Mouse (Mus musculus): Measurements from ENCODE around the gene Fosl2. TPM values are rescaled to one million over a fixed set of nuclear protein-coding genes. Genes with fewer than 3 reads are reported as not detected.
A peak's percentile ranks its signal among the peaks of the same experiment; 100 is the strongest.

The Fosl2 gene
- polyA plus RNA-seq (2014; fragmentation: Nextera tagmentation; extraction: Ambion mirVana), result 7.7 and 10.8 TPM in 2 replicates

GRCm38 (mm10) chr5:32135336-32136206 is at the start of gene Fosl2:
Gene Fosl2, plus strand, starts transcription at chr5:32135801.
- 1% methylated on average over 35 of the region's 85 CpGs for WGBS
- Histone ChIP-seq H3K36me3 (ENCODE audit: control insufficient read depth, insufficient read depth, low read length) (no peaks in the 10 kb centered on the region), H3K4me1 (ENCODE audit: control insufficient read depth, insufficient read depth, low read length) (peaks cover 11% of the 10 kb centered on the region), H3K27me3 (replicated peaks; ENCODE audit: control insufficient read depth, insufficient read depth, low read length) (no peaks in the 10 kb centered on the region), H3K4me3 (ENCODE audit: low read depth, low read length) (peak within 1 kb of the TSS; percentile 62), H3K4me2 (ENCODE audit: low read depth, low read length) (peak within 1 kb of the TSS; percentile 70), H3K9ac (ENCODE audit: low read depth, low read length) (peak within 1 kb of the TSS; percentile 83), H3K27ac (replicated peaks; ENCODE audit: low read depth, low read length) (peak within 1 kb of the TSS; percentile 98), H3K9me3 (ENCODE audit: control insufficient read depth, low read length) (no peaks in the 10 kb centered on the region)
- peak; percentile 98 for DNase-seq (ENCODE audit: low spot score)
- ATAC-seq (ENCODE audit: low read depth), result peak; percentile 91

GRCm38 (mm10) chr5:32085971-32086370 is 49.6 kb upstream of the Fosl2 start:
- H3K4me3 ChIP-seq (ENCODE audit: low read depth, low read length), result no peak overlapping the region
- ATAC-seq (ENCODE audit: low read depth), result no peak
- H3K27me3 ChIP-seq (replicated peaks; ENCODE audit: control insufficient read depth, insufficient read depth, low read length), result no peaks in the 10 kb centered on the region
- H3K27ac ChIP-seq (replicated peaks; ENCODE audit: low read depth, low read length), result no peak overlapping the region
- no peak overlapping the region for H3K9ac ChIP-seq (ENCODE audit: low read depth, low read length)
- whole genome bisulfite sequencing, result 63% methylated on average over 2 of the region's 2 CpGs
- no peaks in the 10 kb centered on the region for H3K36me3 ChIP-seq (ENCODE audit: control insufficient read depth, insufficient read depth, low read length)
- no peaks in the 10 kb centered on the region for H3K9me3 ChIP-seq (ENCODE audit: control insufficient read depth, low read length)
- peaks cover 26% of the 10 kb centered on the region for H3K4me1 ChIP-seq (ENCODE audit: control insufficient read depth, insufficient read depth, low read length)
- no peak overlapping the region for H3K4me2 ChIP-seq (ENCODE audit: low read depth, low read length)
- no peak for DNase-seq (ENCODE audit: low spot score)

- no peaks in the 10 kb centered on the region for H3K27me3 ChIP-seq (replicated peaks; ENCODE audit: control insufficient read depth, insufficient read depth, low read length)
- ATAC-seq (ENCODE audit: low read depth), result no peak
- H3K4me1 ChIP-seq (ENCODE audit: control insufficient read depth, insufficient read depth, low read length), result peaks cover 21% of the 10 kb centered on the region
- DNase-seq (ENCODE audit: low spot score), result no peak
- H3K9ac ChIP-seq (ENCODE audit: low read depth, low read length), result no peak overlapping the region
- H3K27ac ChIP-seq (replicated peaks; ENCODE audit: low read depth, low read length), result no peak overlapping the region
- H3K4me2 ChIP-seq (ENCODE audit: low read depth, low read length), result no peak overlapping the region
- no peaks in the 10 kb centered on the region for H3K36me3 ChIP-seq (ENCODE audit: control insufficient read depth, insufficient read depth, low read length)
- H3K4me3 ChIP-seq (ENCODE audit: low read depth, low read length), result no peak overlapping the region
- H3K9me3 ChIP-seq (ENCODE audit: control insufficient read depth, low read length), result no peaks in the 10 kb centered on the region
- 84% methylated on average over 6 of the region's 6 CpGs for WGBS
Observed at GRCm38 (mm10) chr5:32086526-32087090, 49.0 kb upstream of the Fosl2 start.

GRCm38 (mm10) chr5:32089481-32089880 is 46.1 kb upstream of the Fosl2 start:
- ATAC-seq (ENCODE audit: low read depth) (no peak), DNase-seq (ENCODE audit: low spot score) (peak; percentile 23)
- no peak overlapping the region for H3K4me2 ChIP-seq (ENCODE audit: low read depth, low read length)
- peaks cover 9% of the 10 kb centered on the region for H3K4me1 ChIP-seq (ENCODE audit: control insufficient read depth, insufficient read depth, low read length)
- H3K27me3 ChIP-seq (replicated peaks; ENCODE audit: control insufficient read depth, insufficient read depth, low read length), result no peaks in the 10 kb centered on the region
- no peak overlapping the region for H3K9ac ChIP-seq (ENCODE audit: low read depth, low read length)
- H3K9me3 ChIP-seq (ENCODE audit: control insufficient read depth, low read length), result no peaks in the 10 kb centered on the region
- no peaks in the 10 kb centered on the region for H3K36me3 ChIP-seq (ENCODE audit: control insufficient read depth, insufficient read depth, low read length)
- whole genome bisulfite sequencing, result 37% methylated on average over 5 of the region's 5 CpGs
- peak overlapping the region; percentile 4 for H3K27ac ChIP-seq (replicated peaks; ENCODE audit: low read depth, low read length)
- no peak overlapping the region for H3K4me3 ChIP-seq (ENCODE audit: low read depth, low read length)

GRCm38 (mm10) chr5:32092281-32092680 is 43.3 kb upstream of the Fosl2 start:
- H3K4me3 ChIP-seq (ENCODE audit: low read depth, low read length), result no peak overlapping the region
- no peaks in the 10 kb centered on the region for H3K4me1 ChIP-seq (ENCODE audit: control insufficient read depth, insufficient read depth, low read length)
- no peak overlapping the region for H3K4me2 ChIP-seq (ENCODE audit: low read depth, low read length)
- no peaks in the 10 kb centered on the region for H3K9me3 ChIP-seq (ENCODE audit: control insufficient read depth, low read length)
- H3K9ac ChIP-seq (ENCODE audit: low read depth, low read length), result no peak overlapping the region
- no peak for ATAC-seq (ENCODE audit: low read depth)
- no peak for DNase-seq (ENCODE audit: low spot score)
- H3K36me3 ChIP-seq (ENCODE audit: control insufficient read depth, insufficient read depth, low read length), result no peaks in the 10 kb centered on the region
- H3K27ac ChIP-seq (replicated peaks; ENCODE audit: low read depth, low read length), result no peak overlapping the region
- no peaks in the 10 kb centered on the region for H3K27me3 ChIP-seq (replicated peaks; ENCODE audit: control insufficient read depth, insufficient read depth, low read length)

- Histone ChIP-seq H3K9me3 (ENCODE audit: control insufficient read depth, low read length) (no peaks in the 10 kb centered on the region), H3K9ac (ENCODE audit: low read depth, low read length) (no peak overlapping the region), H3K36me3 (ENCODE audit: control insufficient read depth, insufficient read depth, low read length) (no peaks in the 10 kb centered on the region), H3K27ac (replicated peaks; ENCODE audit: low read depth, low read length) (no peak overlapping the region), H3K4me3 (ENCODE audit: low read depth, low read length) (no peak overlapping the region), H3K27me3 (replicated peaks; ENCODE audit: control insufficient read depth, insufficient read depth, low read length) (no peaks in the 10 kb centered on the region), H3K4me1 (ENCODE audit: control insufficient read depth, insufficient read depth, low read length) (peaks cover 26% of the 10 kb centered on the region), H3K4me2 (ENCODE audit: low read depth, low read length) (no peak overlapping the region)
- ATAC-seq (ENCODE audit: low read depth) (no peak), DNase-seq (ENCODE audit: low spot score) (no peak)
- 72% methylated on average over 3 of the region's 3 CpGs for WGBS
Observed at GRCm38 (mm10) chr5:32098691-32099090, 36.9 kb upstream of the Fosl2 start.

- 10% methylated on average over 5 of the region's 5 CpGs for WGBS
- peak; percentile 86 for ATAC-seq (ENCODE audit: low read depth)
- Histone ChIP-seq H3K4me2 (ENCODE audit: low read depth, low read length) (no peak overlapping the region), H3K9ac (ENCODE audit: low read depth, low read length) (no peak overlapping the region), H3K4me3 (ENCODE audit: low read depth, low read length) (no peak overlapping the region), H3K36me3 (ENCODE audit: control insufficient read depth, insufficient read depth, low read length) (no peaks in the 10 kb centered on the region), H3K9me3 (ENCODE audit: control insufficient read depth, low read length) (no peaks in the 10 kb centered on the region), H3K27ac (replicated peaks; ENCODE audit: low read depth, low read length) (peak overlapping the region; percentile 68; the same call in 1 of the 2 replicates), H3K4me1 (ENCODE audit: control insufficient read depth, insufficient read depth, low read length) (peaks cover 26% of the 10 kb centered on the region), H3K27me3 (replicated peaks; ENCODE audit: control insufficient read depth, insufficient read depth, low read length) (no peaks in the 10 kb centered on the region)
- peak; percentile 90 for DNase-seq (ENCODE audit: low spot score)
Observed at GRCm38 (mm10) chr5:32102484-32102883, 33.1 kb upstream of the Fosl2 start.

- Histone ChIP-seq H3K9ac (ENCODE audit: low read depth, low read length) (no peak overlapping the region), H3K4me1 (ENCODE audit: control insufficient read depth, insufficient read depth, low read length) (peaks cover 26% of the 10 kb centered on the region), H3K4me2 (ENCODE audit: low read depth, low read length) (no peak overlapping the region), H3K9me3 (ENCODE audit: control insufficient read depth, low read length) (no peaks in the 10 kb centered on the region), H3K27ac (replicated peaks; ENCODE audit: low read depth, low read length) (no peak overlapping the region), H3K27me3 (replicated peaks; ENCODE audit: control insufficient read depth, insufficient read depth, low read length) (no peaks in the 10 kb centered on the region), H3K4me3 (ENCODE audit: low read depth, low read length) (no peak overlapping the region), H3K36me3 (ENCODE audit: control insufficient read depth, insufficient read depth, low read length) (no peaks in the 10 kb centered on the region)
- DNase-seq (ENCODE audit: low spot score), result peak; percentile 15
- ATAC-seq (ENCODE audit: low read depth), result no peak
- WGBS, result 84% methylated on average over 6 of the region's 6 CpGs
Observed at GRCm38 (mm10) chr5:32102971-32103431, 32.6 kb upstream of the Fosl2 start.
